Mouse (Mus musculus): ENCODE measurements around the gene Phlda3. TPM values are rescaled to one million over a fixed set of nuclear protein-coding genes. Genes with fewer than 3 reads are reported as not detected.

Gene Phlda3
- total and polyA plus RNA-seq, 2 experiments from 2014 or later = 51.1 to 66.4 TPM

- Histone ChIP-seq H3K4me2 (ENCODE audit: low read depth, low read length) (no peak overlapping the region; the same call in 1 of the 2 replicates), H3K36me3 (ENCODE audit: insufficient read depth, low read length) (no peaks in the 10 kb centered on the region), H3K27me3 (ENCODE audit: insufficient read depth, low read length) (no peaks in the 10 kb centered on the region), H3K4me3 (ENCODE audit: low read length) (no peak overlapping the region), H3K9ac (replicated peaks; ENCODE audit: low read length) (no peak overlapping the region), H3K4me1 (ENCODE audit: insufficient read depth, low read length) (peaks cover 16% of the 10 kb centered on the region), H3K9me3 (ENCODE audit: low read length) (no peaks in the 10 kb centered on the region), H3K27ac (peak overlapping the region; percentile 17; the same call in 1 of the 2 replicates)
- peak; percentile 85 for ATAC-seq
- DNase-seq (ENCODE audit: low spot score) = peak; percentile 80
- 24% methylated on average over 5 of the region's 7 CpGs for WGBS
- TF ChIP-seq CTCF (IDR thresholded peaks at IDR 0.05; ENCODE audit: low read depth) = no peak
Observed at GRCm38 (mm10) chr1:135734225-135734937, 31.5 kb upstream of the Phlda3 start.

GRCm38 (mm10) chr1:135735460-135735859 is 30.5 kb upstream of the Phlda3 start:
- no peak for TF ChIP-seq CTCF (IDR thresholded peaks at IDR 0.05; ENCODE audit: low read depth)
- Histone ChIP-seq H3K36me3 (ENCODE audit: insufficient read depth, low read length) (no peaks in the 10 kb centered on the region), H3K9me3 (ENCODE audit: low read length) (no peaks in the 10 kb centered on the region), H3K4me2 (ENCODE audit: low read depth, low read length) (no peak overlapping the region), H3K4me3 (ENCODE audit: low read length) (no peak overlapping the region), H3K27ac (peak overlapping the region; percentile 16; the same call in 1 of the 2 replicates), H3K27me3 (ENCODE audit: insufficient read depth, low read length) (no peaks in the 10 kb centered on the region), H3K4me1 (ENCODE audit: insufficient read depth, low read length) (peaks cover 16% of the 10 kb centered on the region), H3K9ac (replicated peaks; ENCODE audit: low read length) (no peak overlapping the region)
- WGBS = 50% methylated on average over 6 of the region's 6 CpGs
- no peak for DNase-seq (ENCODE audit: low spot score)
- no peak for ATAC-seq

GRCm38 (mm10) chr1:135744987-135745386 is 20.9 kb upstream of the Phlda3 start:
- H3K27ac ChIP-seq = no peak overlapping the region
- no peaks in the 10 kb centered on the region for H3K27me3 ChIP-seq (ENCODE audit: insufficient read depth, low read length)
- H3K9ac ChIP-seq (replicated peaks; ENCODE audit: low read length) = no peak overlapping the region
- WGBS = 83% methylated on average over 7 of the region's 7 CpGs
- peaks cover 7% of the 10 kb centered on the region; the same call in 1 of the 2 replicates for H3K4me1 ChIP-seq (ENCODE audit: insufficient read depth, low read length)
- ATAC-seq (no peak), DNase-seq (ENCODE audit: low spot score) (no peak)
- no peaks in the 10 kb centered on the region; the same call in 1 of the 2 replicates for H3K36me3 ChIP-seq (ENCODE audit: insufficient read depth, low read length)
- no peak overlapping the region for H3K4me2 ChIP-seq (ENCODE audit: low read depth, low read length)
- no peak for TF ChIP-seq CTCF (IDR thresholded peaks at IDR 0.05; ENCODE audit: low read depth)
- H3K9me3 ChIP-seq (ENCODE audit: low read length) = no peaks in the 10 kb centered on the region
- H3K4me3 ChIP-seq (ENCODE audit: low read length) = no peak overlapping the region

- Histone ChIP-seq H3K4me2 (ENCODE audit: low read depth, low read length) (no peak overlapping the region), H3K27me3 (ENCODE audit: insufficient read depth, low read length) (no peaks in the 10 kb centered on the region), H3K9ac (replicated peaks; ENCODE audit: low read length) (no peak overlapping the region), H3K9me3 (ENCODE audit: low read length) (no peaks in the 10 kb centered on the region), H3K36me3 (ENCODE audit: insufficient read depth, low read length) (no peaks in the 10 kb centered on the region; the same call in 1 of the 2 replicates), H3K4me1 (ENCODE audit: insufficient read depth, low read length) (peaks cover 2% of the 10 kb centered on the region; the same call in 1 of the 2 replicates), H3K4me3 (ENCODE audit: low read length) (no peak overlapping the region), H3K27ac (no peak overlapping the region)
- no peak for ATAC-seq
- no peak for DNase-seq (ENCODE audit: low spot score)
- 83% methylated on average over 4 of the region's 4 CpGs for WGBS
- no peak for TF ChIP-seq CTCF (IDR thresholded peaks at IDR 0.05; ENCODE audit: low read depth)
Observed at GRCm38 (mm10) chr1:135746248-135746647, 19.7 kb upstream of the Phlda3 start.

- Histone ChIP-seq H3K9ac (replicated peaks; ENCODE audit: low read length) (no peak overlapping the region), H3K27me3 (ENCODE audit: insufficient read depth, low read length) (no peaks in the 10 kb centered on the region), H3K36me3 (ENCODE audit: insufficient read depth, low read length) (no peaks in the 10 kb centered on the region), H3K27ac (no peak overlapping the region), H3K4me1 (ENCODE audit: insufficient read depth, low read length) (no peaks in the 10 kb centered on the region), H3K9me3 (ENCODE audit: low read length) (no peaks in the 10 kb centered on the region), H3K4me3 (ENCODE audit: low read length) (no peak overlapping the region), H3K4me2 (ENCODE audit: low read depth, low read length) (no peak overlapping the region)
- TF ChIP-seq CTCF (IDR thresholded peaks at IDR 0.05; ENCODE audit: low read depth) = peak; percentile 99
- peak; percentile 97 for DNase-seq (ENCODE audit: low spot score)
- 13% methylated on average over 10 of the region's 10 CpGs for WGBS
- peak; percentile 98 for ATAC-seq
Observed at GRCm38 (mm10) chr1:135752737-135753348, 13.1 kb upstream of the Phlda3 start.

GRCm38 (mm10) chr1:135755287-135755686 is 10.6 kb upstream of the Phlda3 start:
- Histone ChIP-seq H3K27me3 (ENCODE audit: insufficient read depth, low read length) (no peaks in the 10 kb centered on the region), H3K36me3 (ENCODE audit: insufficient read depth, low read length) (no peaks in the 10 kb centered on the region), H3K4me3 (ENCODE audit: low read length) (no peak overlapping the region), H3K4me2 (ENCODE audit: low read depth, low read length) (no peak overlapping the region), H3K4me1 (ENCODE audit: insufficient read depth, low read length) (no peaks in the 10 kb centered on the region), H3K27ac (no peak overlapping the region), H3K9me3 (ENCODE audit: low read length) (no peaks in the 10 kb centered on the region), H3K9ac (replicated peaks; ENCODE audit: low read length) (no peak overlapping the region)
- no peak for TF ChIP-seq CTCF (IDR thresholded peaks at IDR 0.05; ENCODE audit: low read depth)
- WGBS = 66% methylated on average over 9 of the region's 9 CpGs
- ATAC-seq (no peak), DNase-seq (ENCODE audit: low spot score) (no peak)

GRCm38 (mm10) chr1:135755913-135756312 is 10.0 kb upstream of the Phlda3 start:
- Histone ChIP-seq H3K4me1 (ENCODE audit: insufficient read depth, low read length) (no peaks in the 10 kb centered on the region), H3K4me2 (ENCODE audit: low read depth, low read length) (no peak overlapping the region), H3K9ac (replicated peaks; ENCODE audit: low read length) (no peak overlapping the region), H3K27me3 (ENCODE audit: insufficient read depth, low read length) (no peaks in the 10 kb centered on the region), H3K27ac (no peak overlapping the region), H3K4me3 (ENCODE audit: low read length) (no peak overlapping the region), H3K36me3 (ENCODE audit: insufficient read depth, low read length) (no peaks in the 10 kb centered on the region), H3K9me3 (ENCODE audit: low read length) (no peaks in the 10 kb centered on the region)
- DNase-seq (ENCODE audit: low spot score) = no peak
- 90% methylated on average over 3 of the region's 3 CpGs for WGBS
- no peak for ATAC-seq
- TF ChIP-seq CTCF (IDR thresholded peaks at IDR 0.05; ENCODE audit: low read depth) = no peak

Data from hindbrain, postnatal 0 days (tissue).